Mouse (Mus musculus) CH12F3 (cell line): ENCODE results near the gene Fbxl5.

ENCODE experiments used
- in situ Hi-C: fragments of 300-500 bp; cut with MboI; formaldehyde crosslinking; loops from 2 replicates; pipeline ENCODE4 v1.14.3; 2020; ENCODE audit warnings: low sequenced_read_pairs

Gene Fbxl5

DNA sequence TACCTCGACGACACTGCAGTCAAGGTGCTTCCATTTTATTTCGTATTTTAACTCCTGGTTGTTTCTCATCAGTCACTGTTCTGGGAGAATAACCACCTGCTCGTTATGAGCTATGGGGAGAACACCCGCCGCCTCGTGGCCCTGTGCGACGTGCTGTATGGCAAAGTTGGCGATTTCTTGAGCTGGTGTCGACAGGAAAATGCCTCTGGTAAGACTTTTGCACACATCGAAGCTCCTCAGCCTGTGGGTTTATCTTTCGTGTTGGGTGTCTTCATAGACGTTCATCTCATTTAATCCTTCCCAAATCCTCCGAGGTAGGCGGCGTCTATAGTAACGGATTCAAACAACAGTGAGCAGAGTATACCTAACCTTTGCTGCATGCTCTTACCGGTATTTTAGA lies at the start of gene Fbxl5:
Fbxl5 (minus strand) TSS at position 101 of the 400 bp plus-strand sequence.
- in situ Hi-C loops: no loop called here

DNA sequence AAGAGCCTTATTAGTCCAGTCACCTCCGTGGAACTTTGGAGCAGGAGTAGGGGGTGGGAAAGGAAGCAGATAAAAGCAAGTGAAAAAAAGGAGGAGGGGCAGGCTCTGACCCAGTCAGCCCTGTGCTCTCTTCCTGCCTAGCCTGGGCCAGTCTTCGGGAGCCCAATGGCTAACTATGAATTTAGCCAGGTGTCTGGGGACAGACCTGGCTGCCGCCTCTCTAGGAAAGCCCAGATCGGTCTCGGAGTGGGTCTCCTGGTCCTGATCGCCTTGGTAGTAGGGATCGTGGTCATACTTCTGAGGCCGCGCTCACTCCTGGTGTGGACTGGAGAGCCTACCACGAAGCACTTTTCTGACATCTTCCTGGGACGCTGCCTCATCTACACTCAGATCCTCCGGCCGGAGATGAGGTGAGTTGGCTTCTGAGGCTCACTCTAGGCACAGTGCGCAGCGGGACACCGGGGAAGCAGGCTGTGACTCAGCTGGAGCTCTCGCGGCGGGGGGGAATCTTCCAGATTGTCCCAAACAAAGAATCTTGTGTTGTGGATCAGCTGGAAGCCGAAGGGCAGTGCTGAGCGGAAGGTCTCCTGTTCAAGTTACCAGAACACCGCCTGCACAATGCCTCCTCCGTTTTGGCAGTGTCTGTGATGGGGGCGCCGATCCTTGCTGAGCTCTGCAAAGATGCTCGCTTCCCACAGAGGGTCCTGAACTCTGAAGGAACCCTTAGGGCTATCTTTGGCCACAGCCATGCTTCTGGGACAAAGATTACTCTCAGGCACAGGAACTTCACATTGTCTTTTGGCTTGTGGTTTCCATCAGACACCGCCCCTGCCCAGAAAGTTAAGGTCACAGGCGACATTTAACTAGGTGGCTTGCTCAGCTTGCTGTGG lies 47.5 kb upstream of the Fbxl5 start:
- in situ Hi-C loops: no loop called here

DNA sequence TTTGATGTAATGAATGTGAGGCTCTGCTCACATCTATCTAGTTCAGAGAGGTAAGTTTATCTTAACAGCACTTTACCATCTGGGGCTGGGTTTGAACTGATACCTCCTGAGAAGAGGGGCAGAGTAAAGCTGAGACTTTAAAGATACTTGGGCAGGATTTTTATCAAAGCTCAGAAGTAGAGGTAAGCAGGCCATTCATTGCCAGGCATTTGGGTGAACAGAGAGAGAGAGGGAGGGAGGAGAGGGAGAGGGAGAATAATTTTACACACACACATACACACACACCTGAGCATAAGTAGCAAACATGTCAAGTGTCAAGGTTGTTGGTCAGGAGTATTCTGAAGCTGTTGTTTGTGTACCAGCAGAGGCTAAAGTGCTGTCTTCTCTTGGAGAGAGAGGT lies 46.8 kb upstream of the Fbxl5 start, which contains the start of gene Cd38:
Cd38 (plus strand) TSS at position 301 of the 400 bp plus-strand sequence.
- in situ Hi-C loops: no loop called here

DNA sequence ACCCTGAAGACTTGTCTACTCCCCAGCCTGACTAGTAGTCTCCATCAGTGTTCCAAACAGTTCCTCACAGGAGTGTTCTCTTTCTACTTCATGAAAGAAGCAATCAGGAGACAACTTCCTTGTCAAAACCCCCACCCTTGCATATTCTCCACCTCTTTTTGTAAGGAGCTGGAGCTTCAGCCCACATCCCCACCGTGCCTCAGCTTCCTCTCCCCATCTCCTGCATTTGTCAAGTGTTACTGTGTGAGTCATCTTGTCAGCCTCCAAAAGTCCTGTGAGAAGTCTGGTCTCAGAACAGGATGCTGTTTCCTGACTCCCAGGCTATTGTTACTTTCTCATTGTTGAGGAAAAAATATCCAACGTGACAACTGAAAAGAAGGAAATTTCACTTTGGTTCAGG lies 43.9 kb upstream of the Fbxl5 start:
- in situ Hi-C loops: no loop called here

DNA sequence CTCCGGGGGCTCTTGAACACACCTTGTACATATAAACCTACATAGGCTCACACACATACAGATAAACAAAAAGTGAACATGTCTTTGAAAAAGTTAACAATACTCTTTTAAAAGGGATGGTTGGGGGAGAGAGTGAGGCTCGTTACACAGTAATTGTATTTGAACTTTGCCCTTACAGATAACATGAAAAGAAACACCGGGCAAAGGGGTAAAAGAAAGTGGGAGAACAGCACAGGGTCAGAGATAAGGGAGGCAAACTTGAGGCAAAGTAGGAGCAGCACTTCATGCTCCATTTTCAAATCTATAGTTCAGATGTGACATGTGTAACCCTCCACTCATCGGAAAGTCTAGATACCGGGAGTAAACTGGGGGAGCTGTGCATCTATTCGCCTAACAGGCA lies 42.2 kb upstream of the Fbxl5 start:
- in situ Hi-C loops: no loop called here

DNA sequence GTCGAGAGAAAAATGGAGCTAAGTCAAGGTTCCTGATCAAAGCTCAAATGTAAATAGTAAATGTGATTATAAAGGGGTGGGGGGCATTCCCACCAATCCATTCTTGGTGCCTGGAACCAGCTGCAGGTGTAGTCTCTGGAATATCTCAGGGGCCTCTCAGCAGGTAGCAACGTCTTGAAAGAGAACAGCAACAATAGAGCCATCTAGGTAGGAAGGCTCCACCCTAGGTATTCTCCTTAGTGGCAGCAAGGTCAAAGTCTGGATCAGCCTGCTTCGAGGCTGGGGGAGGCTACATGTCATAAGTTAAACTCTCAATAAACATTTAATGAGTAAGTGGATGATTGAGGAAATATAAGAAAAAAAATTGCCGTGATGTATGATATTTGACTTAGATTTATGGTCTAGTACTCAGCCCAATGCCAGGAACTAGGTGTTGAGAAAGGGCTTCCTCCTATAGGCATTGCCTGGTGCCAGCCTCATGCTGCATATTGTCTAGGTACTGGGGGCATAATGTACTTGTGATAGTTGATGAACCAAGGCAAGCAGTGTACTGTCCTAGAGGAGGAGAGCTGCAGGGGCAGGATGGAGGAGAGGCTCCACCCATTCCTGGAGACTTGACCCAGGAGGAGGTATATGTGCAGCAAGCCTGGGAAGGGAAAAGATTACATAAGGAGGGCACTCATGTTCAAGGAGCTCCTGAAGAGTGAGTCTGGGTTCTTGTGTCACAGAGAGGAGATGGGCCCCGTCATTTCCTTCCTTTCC lies 39.4 kb upstream of the Fbxl5 start:
- in situ Hi-C loops: no loop called here

DNA sequence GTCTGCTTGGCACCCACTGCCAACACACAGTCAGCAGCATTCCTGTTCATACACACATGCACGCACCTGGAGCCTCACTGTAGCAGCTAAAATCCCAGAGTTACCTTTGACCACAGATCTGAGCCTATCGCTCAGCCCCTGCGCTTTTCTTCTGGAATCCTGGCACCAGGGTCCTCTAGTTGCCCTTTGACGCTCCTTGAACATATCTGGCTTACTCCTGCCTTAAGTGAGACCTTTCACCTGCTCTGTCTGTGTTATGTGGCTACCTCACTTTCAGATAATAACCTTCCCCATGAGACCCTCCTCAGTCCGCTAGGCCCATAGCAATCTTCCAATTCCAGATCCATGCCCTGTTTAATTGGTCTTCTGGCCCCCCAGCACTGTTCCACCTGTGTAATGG lies 38.7 kb upstream of the Fbxl5 start:
- in situ Hi-C loops: no loop called here

DNA sequence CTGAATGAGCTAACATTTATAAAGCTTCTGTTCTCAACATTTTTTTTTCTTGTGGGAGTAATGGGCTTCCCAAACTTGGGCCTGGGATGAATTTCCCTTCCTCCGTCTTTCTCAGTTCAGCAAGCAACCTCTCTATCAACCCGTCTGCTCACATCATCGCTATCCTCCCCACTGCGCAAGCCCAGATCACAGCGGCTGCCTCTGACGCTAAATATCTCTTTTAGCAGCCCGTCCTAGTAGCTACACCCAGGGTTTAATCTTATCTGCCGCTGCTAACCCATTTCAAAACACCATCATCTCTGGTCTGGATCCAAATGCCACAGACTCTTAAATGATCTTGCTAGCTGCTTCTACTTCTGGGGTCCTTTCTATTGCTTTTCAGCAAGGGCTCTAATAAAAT lies 38.2 kb upstream of the Fbxl5 start:
- in situ Hi-C loops: no loop called here

DNA sequence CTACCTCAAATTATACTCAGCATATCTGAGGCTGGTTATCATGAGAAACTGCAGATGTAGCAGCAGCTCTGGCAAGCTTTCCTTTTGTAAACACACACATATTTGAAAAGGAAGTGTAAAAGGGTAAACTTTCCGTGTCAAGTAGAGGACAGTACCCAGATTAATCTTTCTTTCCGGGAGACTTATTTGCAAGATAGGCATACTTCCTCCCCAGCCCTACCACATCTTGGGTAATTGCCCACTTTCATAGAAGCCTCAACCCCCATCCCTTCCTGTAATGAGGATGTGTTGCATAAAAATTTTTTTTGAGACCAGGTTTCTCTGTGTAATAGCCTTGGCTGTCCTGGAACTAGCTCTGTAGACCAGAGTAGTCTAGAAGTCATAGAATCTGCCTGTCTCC lies 34.3 kb upstream of the Fbxl5 start:
- in situ Hi-C loops: no loop called here

DNA sequence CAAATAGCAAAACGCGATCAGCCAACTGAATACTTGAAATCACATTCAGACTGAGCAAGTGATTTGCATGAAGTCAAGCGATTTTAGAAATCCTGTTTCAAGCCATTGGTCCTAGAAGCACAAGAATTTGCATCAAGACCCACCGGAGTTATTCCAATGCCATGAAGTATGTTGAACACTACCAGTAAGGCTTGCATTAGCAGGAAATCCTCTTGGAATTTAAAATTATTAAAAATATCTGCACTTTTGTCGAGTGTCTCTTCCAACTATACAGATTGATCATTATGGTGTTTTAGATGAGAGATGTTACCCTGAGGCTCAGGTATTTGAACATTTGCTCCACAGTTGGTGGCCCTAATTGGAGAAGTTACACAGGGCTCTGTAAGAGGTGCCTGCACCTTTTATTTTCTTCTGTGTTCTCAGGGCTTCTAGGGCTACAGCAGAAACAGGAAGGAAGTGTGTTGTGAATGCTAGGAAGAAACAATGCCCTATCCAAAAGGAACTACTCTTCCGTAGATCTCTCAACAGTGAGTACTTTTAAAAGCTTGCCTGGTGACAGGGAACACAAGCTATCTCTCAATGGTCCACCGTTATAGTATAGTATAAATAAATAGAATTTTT lies 32.5 kb upstream of the Fbxl5 start:
- in situ Hi-C loops: no loop called here

DNA sequence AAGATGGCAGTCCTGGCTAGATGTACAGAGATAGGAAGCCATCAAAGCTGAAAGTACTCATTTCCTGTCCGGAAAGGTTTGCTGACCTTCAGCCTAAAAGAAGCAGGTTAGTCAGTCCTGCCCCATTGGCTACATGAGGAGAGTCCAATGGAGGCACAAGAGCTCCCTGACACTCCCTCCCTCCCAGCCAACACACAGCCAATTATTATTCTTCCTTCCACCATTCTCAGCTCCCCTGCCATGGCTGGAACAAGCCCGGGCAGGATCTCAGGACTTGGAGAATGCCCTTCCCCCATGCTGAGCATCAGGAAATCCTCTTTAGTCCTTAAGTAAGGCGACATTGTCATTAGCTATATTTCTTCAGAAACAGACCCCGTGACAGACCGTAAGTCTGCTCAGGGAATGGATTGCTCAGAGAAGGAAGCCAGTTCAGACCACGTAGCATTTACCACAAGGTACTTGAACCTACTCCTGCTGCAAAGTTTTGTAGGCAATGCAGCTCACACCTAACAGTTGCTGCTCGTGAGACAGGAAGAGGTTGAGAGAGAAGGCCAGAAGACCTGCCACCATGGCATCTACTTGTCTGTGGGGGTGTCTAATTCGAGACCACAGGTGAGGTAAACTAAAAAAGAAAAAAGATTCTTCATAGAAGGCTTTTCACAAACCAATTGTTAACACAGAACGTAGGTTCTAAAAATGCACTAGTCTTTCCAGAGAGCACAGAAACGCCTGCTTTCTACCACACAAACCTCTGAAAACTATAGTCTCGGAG lies 31.8 kb upstream of the Fbxl5 start:
- in situ Hi-C loops: no loop called here

DNA sequence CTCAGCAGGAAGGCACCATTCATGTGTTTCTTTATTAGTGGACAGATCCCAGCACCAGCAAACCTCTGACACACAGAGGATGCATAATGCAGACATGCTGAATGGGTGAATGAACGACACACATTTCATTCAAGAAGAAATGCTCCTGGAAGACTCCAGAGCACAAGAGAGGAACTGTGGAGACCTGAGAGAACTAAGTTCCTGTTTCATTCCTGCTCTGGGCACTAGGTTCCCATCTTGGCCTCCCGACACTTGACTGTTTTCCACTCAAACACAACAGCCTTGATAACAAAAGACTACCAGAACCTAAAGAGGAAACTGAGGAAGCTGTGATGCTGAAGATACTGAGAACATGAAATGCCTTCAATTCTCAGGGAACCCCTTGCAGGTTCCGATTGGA lies 26.8 kb upstream of the Fbxl5 start:
- in situ Hi-C loops: loop anchor here (25.0 kb wide), 1 partner anchor 139 kb away; the partner anchor contains the start of gene Fgfbp1

DNA sequence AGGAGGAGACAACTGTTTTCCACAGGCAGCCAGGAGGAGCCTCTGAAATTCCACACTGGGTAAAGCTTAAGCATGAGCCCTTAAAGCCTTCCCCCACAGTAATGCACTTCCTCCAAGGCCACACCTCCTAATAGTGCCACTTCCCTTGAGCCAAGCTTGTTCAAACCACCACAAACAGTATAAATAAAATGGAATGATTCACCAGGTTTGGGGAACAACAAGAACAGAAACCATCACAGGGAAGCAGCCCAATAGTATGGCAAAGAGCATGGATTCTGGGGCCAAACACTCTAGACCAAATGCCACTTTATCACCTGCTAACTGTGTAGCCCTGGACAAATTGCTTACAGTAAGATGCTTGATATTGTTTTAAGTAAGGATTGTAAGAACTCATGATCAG lies 26.1 kb upstream of the Fbxl5 start:
- in situ Hi-C loops: loop anchor here (25.0 kb wide), 1 partner anchor 140 kb away; the partner anchor contains the start of gene Fgfbp1

DNA sequence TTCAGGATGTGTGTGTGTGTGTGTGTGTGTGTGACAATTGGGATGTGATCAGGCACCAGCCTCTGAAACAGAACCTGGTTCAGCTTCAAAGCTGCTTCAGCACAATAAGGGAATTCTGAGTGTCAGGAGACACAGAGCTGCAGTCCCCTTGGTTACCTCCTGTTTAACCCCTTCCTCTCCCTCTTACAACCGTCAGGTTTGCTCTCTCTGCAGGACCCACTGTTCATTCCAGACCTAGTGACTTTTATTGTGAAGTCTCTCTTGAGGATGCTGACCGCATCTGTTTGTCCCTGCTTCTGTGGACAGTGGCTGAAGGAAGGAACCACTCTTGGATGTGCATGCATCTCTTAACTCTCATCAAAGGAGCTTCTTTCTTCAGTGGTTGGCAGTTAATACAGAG lies 24.8 kb upstream of the Fbxl5 start:
- in situ Hi-C loops: loop anchor here (25.0 kb wide), 1 partner anchor 141 kb away; the partner anchor contains the start of gene Fgfbp1

DNA sequence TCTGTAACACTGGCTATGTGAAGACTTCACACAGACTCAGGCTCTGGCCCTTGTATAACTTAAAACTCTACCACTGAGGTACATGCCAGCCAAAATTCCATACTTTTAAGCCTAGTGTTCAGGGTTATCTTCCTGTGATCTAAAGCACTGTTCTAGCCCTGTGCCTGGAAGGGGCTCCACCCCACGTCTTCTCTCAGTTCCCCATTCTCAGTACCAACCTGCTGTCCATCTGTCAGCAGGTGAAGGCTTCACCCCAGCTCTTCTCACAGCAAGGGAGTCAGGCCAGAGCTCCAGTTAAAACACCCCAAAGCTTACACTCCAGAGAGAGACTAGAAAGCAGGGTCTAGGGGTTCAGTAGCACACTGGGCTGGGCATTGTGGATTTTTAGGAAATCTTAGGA lies 24.2 kb upstream of the Fbxl5 start:
- in situ Hi-C loops: loop anchor here (25.0 kb wide), 1 partner anchor 142 kb away; the partner anchor contains the start of gene Fgfbp1

DNA sequence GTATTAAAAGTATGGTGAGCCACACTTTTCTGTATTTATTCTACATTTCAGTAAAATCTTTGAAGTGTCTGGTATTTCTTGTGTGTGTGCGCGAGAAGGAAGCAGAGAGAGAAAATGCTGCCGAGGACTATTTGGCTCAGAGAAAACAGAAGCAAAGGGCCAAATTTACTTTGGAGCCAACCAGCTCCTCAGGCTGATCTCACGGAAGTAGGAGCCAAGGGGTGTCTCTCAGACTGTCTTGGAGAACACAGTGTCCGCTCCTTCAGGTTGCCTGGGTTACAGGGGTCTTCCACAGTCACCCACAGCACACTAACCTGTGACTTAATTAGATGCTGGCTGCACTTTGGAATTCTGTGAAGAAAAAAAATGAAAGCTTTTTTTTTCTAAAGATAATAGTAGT lies 23.6 kb upstream of the Fbxl5 start:
- in situ Hi-C loops: loop anchor here (25.0 kb wide), 1 partner anchor 142 kb away; the partner anchor contains the start of gene Fgfbp1

DNA sequence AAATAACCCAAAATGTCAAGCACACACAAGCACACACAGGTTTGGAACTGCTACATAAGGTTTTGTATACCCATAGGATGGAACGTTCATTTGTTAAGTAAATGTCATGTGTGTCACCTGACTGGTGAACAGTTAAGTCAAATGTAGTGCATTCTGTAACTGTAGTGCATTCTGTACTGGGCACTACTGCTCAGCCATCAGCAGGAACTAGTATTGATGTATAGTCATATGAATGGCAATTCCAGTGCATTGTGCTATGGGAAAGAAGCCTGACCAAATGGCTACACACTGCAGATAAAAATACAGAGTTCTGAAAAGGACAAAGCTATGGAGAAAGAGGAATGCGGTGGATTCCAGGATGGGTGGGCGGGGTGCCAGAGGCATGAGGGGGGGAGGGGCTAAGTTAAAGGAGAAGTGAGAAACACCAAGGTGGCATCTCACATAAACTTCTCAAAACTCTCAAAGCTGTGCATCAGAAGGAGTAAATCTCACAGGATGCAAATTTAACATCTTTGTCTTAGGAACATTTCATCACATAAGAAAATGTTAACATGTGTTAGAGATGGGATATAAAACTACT lies 21.2 kb upstream of the Fbxl5 start:
- in situ Hi-C loops: loop anchor here (25.0 kb wide), 1 partner anchor 145 kb away; the partner anchor contains the start of gene Fgfbp1

DNA sequence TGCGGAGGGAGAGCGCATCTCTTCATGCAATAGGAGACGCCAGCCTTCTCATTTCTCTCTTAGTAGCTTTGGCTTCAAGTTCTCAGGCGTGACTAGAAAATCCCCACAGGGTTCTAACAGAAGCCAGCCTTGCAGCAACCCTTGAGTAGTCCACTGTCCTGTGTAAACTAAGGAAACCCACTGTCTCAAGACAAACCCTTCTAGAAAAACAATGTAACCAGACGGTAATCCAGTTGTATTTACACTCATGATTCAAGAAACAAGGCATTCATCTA lies 20.5 kb upstream of the Fbxl5 start:
- in situ Hi-C loops: loop anchor here (25.0 kb wide), 1 partner anchor 145 kb away; the partner anchor contains the start of gene Fgfbp1

DNA sequence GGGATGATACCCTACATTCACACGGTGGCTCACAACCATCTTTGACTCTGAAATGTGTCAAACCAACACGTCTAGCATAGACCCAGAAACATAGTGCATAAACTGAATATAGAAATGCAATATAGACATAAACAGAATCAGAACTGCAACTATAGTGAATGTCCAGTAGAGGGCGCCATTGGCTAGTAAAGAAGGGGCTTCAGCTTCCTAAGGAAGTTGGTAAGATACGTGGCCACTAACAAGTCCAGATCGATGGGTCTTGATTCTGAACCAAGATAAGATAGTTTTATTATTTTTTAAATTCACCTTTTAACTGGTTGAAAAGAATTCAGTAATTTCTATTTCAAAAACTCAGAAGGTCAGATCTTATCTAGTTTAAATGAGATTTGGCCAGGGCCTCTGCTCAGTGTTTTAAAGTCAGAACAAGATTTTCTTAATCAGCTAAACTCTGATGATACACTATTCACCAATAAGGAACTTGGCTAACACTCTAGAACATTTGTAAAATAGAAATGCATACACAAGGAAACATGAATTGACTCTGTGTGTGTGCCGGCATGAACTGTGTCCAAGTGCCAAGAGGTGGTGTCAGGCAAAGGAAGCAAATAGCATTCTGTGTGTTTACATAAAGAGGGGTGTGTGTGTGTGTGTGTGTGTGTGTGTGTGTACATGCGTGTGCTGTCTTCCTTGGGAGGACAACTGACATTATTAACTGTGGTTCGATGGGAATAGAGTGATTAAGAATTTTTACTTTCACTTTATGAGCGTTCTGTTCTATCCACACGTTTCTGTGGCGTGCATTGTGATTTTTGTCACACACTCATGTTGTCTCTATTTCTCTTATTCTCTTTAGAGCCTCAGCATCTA lies 19.9 kb upstream of the Fbxl5 start:
- in situ Hi-C loops: loop anchor here (25.0 kb wide), 1 partner anchor 146 kb away; the partner anchor contains the start of gene Fgfbp1
